Mouse (Mus musculus) 3T3-L1 (cell line): ENCODE results near the gene Rps26.
"Not testable (repeated sequence)": the region's sequence is repeated elsewhere in the genome, so short reads cannot be mapped to it uniquely, and the experiment has no call there.

Experiments used
- DNase-seq: peaks from one replicate; pipeline ENCODE4 v3.0.0-alpha.2; 2015; ENCODE audit warnings: low read depth, low spot score

Gene Rps26

GRCm38 (mm10) chr10:128641871-128642270 lies 15.3 kb upstream of the Rps26 start:
- no peak for DNase-seq

DNA sequence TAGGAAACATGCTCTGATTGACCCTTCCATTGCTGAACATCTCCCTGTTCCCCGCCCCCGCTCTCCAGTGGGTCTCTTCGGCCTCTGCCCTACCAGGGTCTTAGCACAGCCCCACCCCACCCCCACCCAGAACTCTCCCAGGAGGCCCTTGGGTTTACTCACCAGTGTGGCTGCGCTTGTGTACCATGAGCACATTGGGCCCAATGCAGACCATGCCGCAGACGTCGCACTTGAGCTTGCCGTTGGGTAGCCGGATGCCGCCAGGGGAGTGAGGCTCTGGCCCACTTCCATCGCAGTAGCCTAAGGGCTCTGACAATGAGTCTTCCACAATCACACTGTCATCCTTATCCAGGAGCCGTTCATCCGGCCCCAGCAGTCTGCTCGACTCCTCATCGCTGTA lies 14.3 kb upstream of the Rps26 start:
- no peak for DNase-seq

DNA sequence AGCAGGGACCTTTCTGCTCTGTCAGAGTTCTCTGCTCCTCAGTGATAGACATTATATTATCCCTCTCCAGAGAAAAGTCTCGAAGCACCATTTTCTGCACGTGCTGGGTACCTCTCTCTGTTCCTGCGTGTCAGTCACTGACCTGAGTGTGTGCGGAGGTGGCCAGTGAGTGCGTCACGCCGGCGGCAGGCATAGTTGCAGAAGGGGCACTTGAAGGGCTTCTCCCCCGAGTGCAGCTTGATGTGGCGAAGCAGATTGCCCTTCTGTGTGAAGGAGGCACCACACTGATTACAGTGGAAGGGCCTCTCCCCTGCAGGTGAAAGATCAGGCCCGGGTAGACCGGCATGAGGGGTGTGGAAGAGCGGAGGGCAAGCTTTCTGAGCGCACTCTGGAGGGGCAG lies 13.5 kb upstream of the Rps26 start:
- DNase-seq, result no peak

DNA sequence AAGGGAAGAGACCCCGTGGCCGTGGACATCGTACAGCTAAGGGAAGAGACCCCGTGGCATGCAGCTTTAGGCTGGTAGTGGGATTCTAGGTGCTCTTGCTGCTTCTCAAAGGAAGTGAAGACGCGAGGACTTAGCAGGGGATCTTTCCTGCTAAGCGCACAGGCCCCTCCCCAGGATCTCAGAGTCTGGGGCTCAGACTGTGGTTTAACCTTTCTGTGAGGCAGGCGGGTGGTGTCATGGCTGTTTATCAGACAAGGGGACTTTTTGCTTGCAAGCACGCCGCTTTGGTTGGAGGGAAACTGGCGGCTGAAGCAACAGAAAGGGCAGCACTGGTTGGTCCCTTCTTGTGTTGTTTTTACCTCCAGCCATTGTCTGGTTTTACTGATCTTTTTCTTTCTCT lies 10.5 kb upstream of the Rps26 start:
- DNase-seq, result no peak

- DNase-seq, result no peak
Observed at GRCm38 (mm10) chr10:128636561-128636960, 10.0 kb upstream of the Rps26 start.

DNA sequence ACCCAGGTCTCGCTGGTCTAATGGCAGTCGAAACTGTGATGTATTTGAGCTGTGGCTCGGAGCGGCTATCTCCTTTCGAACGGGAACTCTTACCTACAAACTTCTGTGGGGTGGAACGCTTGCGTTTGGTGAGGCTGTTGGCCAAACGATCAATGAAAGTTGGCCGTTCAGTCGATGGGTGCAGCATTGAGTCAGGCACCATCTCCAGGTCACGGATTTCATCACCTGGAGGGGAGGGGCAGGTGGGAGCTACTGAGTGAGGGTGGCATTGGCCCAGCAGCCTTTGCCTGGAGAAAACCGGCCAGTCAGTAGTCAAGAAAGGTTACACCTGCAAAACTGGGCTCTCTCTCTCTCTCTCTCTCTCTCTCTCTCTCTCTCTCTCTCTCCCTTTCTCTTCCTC lies 9.2 kb upstream of the Rps26 start:
- DNase-seq, result no peak

DNA sequence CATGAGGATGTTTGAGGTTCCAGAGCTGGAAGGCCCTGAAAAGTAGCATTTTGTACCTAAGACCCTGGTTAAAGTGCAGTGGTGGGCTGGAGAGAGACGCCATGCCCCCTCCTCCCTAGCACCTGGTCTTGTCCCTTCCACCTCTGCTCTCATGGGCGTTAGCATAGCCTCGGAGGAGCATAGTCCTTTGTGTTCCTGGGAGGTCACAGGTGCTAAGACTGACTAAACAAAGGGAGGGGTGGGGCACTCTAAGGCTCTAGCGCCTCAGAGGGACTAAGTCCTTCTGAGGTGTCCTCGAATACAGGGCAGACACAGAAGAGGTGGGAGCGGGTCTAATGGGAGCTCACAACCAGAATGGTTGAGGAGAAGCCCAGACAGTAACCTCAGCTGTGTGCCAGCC lies 5.0 kb upstream of the Rps26 start:
- DNase-seq, result no peak

DNA sequence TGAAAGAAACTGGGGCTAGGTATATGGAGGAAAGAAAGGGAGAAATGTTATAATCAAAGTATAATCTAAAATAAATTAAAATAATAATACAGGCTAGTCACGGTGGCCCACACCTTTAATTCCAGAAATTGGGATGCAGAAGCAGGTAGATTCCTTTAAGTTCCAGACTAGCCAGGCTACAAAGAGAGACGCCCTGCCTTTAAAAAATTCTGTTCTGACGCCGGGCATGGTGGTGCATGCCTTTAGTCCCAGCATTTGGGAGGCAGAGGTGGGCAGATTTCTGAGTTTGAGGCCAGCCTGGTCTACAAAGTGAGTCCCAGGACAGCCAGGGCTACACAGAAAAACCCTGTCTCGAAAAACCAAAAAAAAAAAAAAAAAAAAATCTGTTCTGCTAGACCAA lies 3.8 kb upstream of the Rps26 start:
- DNase-seq, result not testable (repeated sequence)

DNA sequence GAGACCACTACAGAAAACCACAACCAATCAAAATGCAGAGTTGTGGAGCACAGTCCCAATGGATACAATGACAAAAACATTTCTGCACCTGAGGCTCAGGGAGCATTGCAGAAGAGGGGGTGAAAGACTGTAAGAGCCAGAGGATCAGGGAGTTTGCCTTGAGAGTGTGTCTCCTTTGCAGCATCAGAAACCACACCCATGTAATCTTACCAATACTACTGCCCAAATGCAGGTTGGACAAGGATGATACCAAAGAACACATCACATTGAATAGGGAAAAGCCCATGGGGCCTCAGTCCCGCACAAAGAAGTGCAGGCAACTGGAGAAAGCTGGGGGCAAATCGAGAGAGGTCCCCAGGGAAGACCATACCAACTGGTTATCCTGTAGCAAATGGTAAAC lies 3.2 kb upstream of the Rps26 start:
- no peak for DNase-seq

DNA sequence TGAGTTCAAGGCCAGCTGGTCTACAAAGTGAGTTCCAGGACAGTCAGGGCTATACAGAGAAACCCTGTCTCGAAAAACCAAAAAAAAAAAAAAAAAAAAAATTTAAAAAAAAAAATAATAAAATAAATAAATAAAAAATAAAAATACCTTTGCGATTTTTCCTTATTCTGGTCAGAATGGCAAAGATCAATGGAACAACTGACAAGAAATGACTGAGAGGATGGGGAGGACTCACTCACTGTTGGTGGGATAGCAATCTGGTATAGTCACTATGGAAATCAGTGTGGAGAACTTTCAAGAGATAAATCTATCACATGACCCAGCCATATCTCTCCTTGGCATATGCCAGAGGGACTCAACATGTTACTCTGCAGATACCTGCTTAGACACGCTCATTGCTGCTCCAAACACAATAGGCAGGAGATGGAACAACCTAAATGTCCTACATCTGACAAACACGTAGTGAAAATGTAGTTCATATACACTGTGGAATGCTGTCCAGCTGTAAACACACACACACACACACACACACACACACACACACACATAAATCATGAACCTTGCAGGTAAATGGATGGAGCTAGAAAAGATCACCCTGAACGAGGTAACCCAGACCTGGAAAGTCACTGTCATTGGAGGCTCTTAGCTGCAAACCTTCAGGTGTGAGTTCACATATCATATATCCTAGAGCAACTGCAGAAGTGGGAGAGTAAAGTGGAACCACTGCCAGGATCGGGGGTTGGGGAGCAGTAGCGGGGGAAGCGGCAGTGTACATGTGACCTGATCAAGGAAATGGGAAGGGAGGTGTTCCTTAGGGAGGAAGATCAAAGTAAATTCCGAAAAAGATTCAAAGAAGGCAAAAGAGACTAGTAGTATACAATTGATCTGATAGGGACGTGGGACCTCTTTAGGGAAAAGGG lies 1.1 kb upstream of the Rps26 start:
- no peak for DNase-seq

DNA sequence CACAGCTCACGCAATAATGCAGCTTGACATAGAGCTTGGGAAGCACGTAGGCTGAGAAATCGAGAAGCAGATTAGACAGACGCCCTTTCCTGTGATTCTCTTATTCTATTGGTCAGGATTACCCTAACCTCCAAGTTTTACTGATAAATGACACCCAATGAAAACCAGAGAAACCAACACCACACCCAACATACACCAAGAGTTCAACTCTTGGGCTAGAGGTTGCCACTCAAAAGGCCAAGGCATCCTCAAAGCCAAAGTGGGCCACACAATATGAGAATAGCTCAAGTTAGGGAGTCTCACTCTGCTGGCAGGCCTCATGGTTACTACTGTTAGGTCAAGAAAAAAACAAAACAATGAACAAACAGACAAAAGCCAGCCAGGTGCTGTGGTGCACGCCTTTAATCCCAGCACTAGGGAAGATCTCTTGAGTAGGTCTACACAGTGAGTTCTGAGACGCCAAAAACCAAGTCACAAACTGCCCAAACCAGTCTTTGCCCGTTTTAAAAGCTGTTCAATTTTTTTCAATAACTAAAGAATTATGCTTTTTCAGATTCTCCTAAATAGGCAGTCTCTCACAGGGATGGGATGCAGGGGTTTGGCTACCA lies 1.2 kb downstream of the Rps26 start:
- peak; percentile 37 for DNase-seq

DNA sequence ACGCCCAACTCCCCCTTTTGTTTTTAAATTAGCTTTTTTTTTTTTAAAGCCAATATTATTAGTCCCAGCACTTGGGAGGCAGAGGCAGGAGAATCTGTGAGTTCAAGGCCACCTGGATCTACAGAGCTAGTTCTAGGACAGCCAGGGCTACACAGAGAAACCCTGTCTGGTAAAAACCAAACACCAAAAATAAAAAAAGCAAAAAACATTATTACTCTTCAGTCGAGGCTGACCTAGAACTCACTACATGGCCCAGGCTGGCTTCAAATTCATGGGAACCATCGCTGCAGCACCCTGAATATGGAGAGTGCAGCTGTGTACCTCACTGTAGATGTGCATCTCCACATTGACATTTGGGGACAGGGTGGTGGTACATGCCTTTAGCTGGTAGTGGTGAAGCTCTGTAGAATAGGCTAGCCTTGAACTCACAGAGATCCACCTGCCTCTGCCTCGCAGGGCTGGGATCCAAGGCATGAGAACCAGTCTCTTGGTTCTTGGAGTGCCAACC lies 3.4 kb downstream of the Rps26 start:
- DNase-seq, result not testable (repeated sequence)

GRCm38 (mm10) chr10:128622702-128623101 lies 3.8 kb downstream of the Rps26 start:
- no peak for DNase-seq

- DNase-seq, result peak; percentile 48
Observed at GRCm38 (mm10) chr10:128621986-128622520, 4.5 kb downstream of the Rps26 start.

- no peak for DNase-seq
Observed at GRCm38 (mm10) chr10:128620241-128620640, 6.3 kb downstream of the Rps26 start.

- not testable (repeated sequence) for DNase-seq
Observed at GRCm38 (mm10) chr10:128619148-128619547, 7.4 kb downstream of the Rps26 start.

- DNase-seq, result no peak
Observed at GRCm38 (mm10) chr10:128618570-128618969, 8.0 kb downstream of the Rps26 start.

GRCm38 (mm10) chr10:128615798-128616448 lies 10.6 kb downstream of the Rps26 start:
- not testable (repeated sequence) for DNase-seq

DNA sequence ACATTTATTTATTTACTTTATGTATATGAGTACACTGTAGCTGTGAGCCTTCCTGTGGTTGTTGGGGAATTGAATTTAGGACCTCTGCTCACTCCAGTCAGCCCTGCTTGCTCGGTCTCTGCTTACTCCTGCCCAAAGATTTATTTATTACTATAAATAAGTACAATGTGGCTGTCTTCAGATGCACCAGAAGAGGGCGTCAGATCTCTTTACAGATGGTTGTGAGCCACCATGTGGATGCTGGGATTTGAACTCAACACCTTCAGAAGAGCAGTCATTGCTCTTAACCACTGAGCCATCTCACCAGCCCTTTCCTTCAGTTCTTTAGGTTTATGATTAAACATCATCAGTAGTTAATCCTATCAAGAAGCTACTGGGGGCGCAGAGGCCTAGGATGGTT lies 11.6 kb downstream of the Rps26 start:
- no peak for DNase-seq

- not testable (repeated sequence) for DNase-seq
Observed at GRCm38 (mm10) chr10:128613820-128614219, 12.7 kb downstream of the Rps26 start.

GRCm38 (mm10) chr10:128613154-128613440 lies 13.4 kb downstream of the Rps26 start:
- no peak for DNase-seq

- peak; percentile 92 for DNase-seq
Observed at GRCm38 (mm10) chr10:128612433-128613153, 14.0 kb downstream of the Rps26 start.
